Mouse (Mus musculus) CD8-positive naive resting alpha-beta T cell, adult 2 months (primary cell): ENCODE data around the gene Rtf2.
A peak's percentile ranks its signal among the peaks of the same experiment; 100 is the strongest.

Experiments
- DNase-seq, 2 experiments: peaks; one replicate each; pipeline ENCODE4 v3.0.0; 2022; ENCODE audit warnings: low read depth in 2 of 2, low spot score in 2 of 2

The Rtf2 gene

DNA sequence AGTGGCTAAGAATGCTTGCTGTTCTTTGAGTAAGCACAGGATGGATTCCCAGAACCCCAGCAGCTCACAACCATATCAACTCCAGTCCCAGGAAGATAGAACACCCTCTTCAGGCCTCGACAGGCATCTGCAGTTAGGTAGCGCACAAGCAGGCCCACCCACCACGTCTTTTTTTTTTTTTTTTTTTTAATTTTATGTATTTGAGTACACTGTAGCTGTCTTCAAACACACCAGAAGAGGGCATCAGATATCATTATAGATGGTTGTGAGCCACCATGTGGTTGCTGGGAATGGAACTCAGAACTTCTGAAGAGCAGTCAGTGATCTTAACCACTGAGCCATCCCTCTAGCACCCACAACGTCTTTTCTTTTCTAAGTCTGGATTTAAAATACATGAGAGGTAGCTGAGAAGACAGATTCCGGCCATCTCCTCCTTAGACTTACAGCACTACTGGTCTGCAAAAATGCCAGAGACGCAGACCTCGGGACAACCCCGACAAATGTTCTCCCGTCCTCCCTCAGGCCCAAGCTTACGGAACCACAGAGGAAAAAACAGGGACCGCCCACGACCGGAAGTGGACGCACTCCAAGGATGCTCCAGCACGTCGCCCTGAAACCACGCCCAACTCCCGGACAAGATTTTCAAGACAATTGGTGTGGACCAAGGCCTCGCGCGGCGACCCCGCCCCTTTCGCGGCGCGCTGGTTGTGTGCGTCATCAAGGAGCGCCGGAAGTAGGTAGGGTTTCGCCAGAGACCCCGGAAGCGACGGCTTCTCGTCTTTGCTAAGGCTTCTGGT lies at the start of gene Rtf2:
Gene Rtf2, plus strand, starts transcription at position 714 of the 797 bp plus-strand sequence.
- DNase-seq, result peak; percentile 97 to 99

DNA sequence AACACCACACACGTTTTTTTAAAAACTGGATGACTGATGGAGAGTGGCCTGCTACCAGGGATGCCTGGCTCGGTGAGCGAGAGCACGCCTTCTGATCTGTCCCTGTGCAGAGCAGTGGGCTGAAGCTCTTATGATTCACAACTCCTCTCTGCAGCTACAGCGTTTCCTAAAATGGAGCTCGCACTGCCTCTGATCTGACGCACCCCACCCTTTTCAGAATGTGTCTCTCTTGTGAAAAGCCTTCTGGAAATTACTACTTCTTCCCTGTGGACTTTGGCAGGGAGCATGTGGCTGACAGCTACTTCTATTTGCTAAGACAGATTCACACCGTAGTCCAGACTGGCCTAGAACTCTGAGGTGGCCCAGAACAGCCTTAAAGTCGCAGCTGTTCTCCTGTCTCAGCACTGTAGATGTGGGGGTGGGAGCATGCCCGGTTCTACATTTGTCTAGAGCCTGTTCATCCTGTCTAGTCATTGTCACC lies 48.3 kb upstream of the Rtf2 start:
- no peak for DNase-seq

DNA sequence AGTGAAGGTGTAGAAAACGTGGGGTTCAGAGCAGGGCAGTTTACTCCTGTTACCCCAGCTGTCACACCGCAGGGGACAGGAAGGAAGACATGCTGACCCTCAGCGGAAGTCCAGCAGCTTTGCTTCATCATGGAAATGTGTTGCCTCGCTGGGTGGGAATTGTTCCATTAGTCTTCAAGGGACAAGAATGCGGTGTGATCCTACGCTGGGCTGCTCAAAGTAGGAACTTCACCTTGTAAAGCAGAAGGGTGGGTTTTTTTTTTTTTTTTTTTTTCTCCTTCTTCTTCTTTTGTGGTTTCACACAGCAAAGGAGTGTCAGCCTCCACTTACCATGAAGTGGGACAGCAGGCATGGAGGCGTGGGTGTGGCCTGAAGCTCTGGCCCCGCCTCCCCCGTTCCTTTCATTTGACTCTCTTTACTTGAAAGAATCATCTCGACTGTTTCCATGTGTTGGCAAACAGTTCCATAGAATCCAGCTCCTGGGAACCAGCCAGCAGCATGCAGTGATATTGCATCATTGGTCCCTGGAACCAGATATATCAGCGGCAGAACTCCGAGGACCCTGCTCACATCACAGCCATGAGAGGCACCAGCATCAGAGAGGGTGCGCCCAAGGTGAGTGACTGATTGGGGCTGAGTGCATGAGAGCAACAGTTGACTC lies 46.8 kb upstream of the Rtf2 start, which contains the start of gene Cass4:
Gene Cass4, plus strand, starts transcription at position 404 of the 661 bp plus-strand sequence.
- DNase-seq, result peak in 1 of 2 experiments; percentile 36

- no peak for DNase-seq
These were observed 46.3 kb upstream of the Rtf2 start for GRCm38 (mm10) chr2:172394052-172394392.

DNA sequence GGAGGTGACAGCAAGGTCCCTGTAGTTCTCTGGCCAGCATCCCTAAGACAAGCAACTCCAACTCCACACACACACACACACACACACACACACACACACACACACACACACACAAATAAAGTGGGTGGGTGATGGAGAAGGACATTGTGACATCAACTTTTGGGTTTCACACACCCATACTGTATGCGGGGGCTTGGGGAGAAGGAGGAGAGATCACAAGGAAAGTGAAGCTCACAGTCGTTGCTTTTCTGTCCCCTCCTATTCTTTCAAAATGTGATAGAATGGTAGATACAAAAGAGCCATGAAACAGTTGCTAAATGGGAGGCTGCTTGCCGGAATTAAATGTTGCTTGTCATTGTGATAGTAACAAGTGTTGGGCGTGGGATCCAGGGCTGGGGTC lies 45.7 kb upstream of the Rtf2 start:
- DNase-seq, result no peak

DNA sequence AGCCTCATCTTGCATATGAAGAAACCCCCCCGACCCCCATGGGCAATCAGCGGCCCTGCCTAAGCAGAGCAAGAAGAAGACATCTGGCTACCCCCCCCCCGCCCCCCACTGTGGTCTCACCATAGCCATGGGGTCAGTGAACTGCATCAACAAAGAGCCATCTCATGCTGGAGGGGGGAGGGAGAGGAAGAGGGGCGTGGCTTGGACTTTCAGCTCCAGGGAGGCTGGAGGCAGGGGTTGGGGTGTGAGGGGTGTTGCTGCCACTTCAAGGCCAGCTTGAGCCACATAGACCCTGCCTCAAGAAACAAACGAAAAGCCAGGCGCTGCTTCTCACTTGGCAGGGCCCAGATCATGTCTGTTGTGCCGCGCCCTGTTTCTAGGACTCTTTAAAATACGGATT lies 44.4 kb upstream of the Rtf2 start:
- no peak for DNase-seq

DNA sequence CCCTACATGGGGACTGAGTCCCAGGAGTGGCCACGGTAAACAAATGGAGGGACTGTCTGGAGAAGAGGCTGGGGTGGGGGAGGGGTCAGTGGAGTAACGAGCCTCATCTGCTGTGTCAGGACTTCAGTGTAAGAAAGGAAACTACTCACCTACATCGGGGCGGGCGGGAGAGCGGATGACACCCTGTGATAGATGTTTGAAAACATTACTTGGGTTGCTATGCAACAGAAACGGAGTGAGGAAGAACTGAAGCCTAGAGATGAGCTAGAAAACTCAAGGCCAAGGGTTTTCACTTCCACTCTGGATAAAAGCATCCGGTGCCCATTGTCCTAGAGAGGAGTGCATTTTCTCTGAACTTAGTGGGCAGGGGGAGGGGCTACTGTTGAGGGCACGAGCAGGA lies 40.5 kb upstream of the Rtf2 start:
- DNase-seq, result peak; percentile 25 to 37

DNA sequence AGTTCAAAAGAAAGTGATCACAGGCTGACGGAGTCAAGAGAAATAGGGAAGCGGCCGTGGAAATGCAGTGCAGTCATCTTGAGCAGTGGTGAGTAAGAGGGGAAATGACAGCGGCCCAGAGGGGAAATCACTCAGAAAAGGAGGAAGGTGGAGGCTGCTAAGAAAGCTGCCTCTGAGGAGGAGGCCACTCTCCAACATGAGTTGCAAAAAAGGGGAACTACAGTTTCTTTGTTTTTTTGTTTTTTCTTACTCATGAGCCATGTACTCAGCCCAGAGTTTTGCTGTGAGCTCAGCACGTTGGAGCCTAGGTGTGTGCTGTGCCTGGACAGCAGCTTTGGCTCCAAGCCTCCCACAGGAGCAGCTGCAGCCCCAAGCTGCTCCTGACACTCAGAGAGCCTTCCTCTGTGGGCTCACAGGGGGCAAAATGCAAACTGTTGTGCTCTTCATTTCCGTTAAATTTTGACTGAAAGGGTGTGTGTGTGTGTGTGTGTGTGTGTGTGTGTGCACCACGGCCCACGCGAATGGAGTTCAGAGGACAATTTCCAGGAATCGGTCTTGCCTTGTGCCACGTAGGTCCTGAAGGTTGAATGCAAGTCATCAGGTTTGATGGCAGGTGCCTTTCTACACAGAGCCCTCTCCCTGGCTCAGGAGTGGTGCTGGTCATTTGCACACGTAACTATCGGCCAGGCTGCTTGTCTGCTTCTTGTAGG lies 39.1 kb upstream of the Rtf2 start:
- peak; percentile 6 to 21 for DNase-seq

GRCm38 (mm10) chr2:172404239-172404638 lies 36.1 kb upstream of the Rtf2 start:
- no peak for DNase-seq

DNA sequence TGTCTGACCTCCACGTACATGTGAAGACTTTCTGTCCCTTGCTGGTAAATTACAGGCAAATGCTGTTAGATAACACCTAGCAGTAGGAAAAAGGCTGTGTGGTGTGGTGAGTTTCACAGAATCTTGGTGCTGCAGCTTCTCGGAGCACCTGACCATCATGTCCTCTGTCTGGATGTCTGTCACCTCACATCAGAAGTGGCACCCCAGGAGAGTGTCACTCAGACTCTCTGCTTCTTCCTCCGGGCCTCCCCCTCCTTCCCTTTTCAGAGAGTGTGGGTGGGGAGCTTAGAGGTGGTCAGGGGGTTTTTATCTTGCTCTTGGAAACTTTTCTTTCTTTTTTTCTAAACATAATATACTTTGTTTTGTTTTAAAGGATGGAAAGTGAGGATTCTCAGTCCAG lies 35.3 kb upstream of the Rtf2 start:
- no peak for DNase-seq

- no peak for DNase-seq
These were observed 34.2 kb upstream of the Rtf2 start for GRCm38 (mm10) chr2:172406173-172406572.

DNA sequence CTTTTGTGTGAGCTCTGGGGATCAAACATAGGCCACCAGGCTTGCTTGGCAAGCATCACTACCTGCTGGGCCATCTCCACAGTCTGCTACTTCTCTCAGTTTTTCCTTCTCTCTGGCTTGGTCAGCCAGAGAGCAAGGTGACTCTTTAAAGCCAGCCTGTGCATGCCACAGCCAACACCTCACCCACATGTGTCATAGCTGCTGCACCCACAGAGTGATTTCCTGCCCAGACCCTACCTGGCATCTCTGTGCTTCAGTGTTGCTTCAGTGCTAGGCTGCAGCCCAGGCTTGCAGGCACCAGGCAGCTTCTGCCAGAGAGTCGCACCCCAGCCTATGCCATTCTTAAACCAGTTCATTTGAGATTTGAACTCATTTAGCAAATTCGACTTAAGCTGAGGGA lies 32.9 kb upstream of the Rtf2 start:
- no peak for DNase-seq

DNA sequence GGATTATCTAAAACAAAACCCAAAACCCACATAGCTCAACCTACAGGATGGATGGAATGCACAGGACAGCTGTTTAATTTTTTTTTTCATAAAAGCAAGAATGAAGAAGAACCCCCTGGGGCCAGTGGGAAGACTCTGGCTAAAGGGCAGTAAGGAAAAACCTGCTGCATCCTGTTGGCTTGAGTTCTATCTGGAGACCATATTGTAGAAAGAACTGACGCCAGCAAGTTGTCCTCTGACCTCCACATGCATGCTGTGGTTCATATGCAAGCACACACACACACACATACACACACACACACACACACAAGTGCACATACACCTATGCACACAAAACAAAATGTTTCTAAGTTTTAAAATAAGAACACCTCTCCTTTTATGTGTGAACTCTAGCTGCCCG lies 29.7 kb upstream of the Rtf2 start:
- DNase-seq, result no peak

DNA sequence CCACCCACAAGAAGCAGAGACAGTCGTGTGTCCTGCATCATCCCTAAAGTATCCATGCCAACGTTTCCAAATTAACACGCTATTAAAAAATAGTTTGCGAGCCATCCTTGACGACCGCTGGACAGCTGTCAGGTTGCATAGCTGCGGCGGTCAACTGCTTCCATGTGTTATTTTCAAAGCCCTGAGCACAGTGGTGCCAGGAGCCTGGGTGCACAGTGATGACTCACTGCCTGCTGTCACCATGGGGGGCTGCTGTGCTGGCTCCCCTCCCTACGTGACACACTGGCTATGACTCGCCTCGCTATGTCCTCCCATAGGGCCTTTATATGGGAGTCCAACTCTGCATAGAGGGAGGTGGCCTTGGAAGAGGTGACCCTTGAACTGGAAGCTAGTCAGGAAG lies 29.3 kb upstream of the Rtf2 start:
- no peak for DNase-seq

GRCm38 (mm10) chr2:172412454-172412853 lies 27.9 kb upstream of the Rtf2 start:
- DNase-seq, result no peak

GRCm38 (mm10) chr2:172413273-172413672 lies 27.1 kb upstream of the Rtf2 start:
- DNase-seq, result no peak

- DNase-seq, result no peak
These were observed 26.5 kb upstream of the Rtf2 start for GRCm38 (mm10) chr2:172413894-172414293.

GRCm38 (mm10) chr2:172416218-172416617 lies 24.1 kb upstream of the Rtf2 start:
- DNase-seq, result no peak

DNA sequence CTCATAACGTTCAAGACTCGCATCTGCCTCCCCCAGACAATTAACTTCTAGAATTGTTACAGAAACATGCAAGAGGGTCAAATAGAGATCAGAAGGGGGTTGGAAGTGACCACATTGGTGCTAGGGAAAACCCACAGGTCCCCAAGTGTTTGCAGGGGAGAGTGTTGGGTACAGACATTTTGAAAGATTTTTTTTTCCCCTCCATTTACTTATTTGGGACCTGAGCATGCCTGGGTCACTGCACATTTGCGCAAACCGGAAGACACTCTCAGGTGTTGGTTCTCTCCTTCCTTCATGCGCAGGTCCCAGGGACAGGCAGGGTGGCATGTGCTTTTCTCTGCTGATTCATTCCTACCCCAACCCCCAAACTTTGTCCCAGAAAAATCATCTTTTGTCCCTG lies 23.5 kb upstream of the Rtf2 start:
- no peak for DNase-seq

DNA sequence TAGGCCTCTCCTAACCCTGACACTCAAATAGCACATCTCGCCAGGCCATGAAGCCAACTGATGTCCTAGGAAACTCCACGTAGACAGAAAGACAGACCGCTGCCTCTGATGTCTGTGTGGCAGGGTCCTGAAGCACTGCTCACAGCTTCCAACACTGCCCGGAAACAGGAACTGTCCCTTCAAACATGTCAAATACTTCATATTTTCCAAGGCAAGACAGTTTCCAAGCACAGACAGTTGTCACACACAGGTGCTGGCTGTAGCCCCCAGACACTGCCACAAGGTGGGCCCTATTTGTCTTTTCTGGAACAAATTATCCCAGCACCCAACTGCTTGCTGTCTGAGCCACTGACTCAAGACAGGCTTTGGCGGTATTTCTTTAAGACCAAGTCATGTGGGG lies 22.1 kb upstream of the Rtf2 start:
- DNase-seq, result no peak

DNA sequence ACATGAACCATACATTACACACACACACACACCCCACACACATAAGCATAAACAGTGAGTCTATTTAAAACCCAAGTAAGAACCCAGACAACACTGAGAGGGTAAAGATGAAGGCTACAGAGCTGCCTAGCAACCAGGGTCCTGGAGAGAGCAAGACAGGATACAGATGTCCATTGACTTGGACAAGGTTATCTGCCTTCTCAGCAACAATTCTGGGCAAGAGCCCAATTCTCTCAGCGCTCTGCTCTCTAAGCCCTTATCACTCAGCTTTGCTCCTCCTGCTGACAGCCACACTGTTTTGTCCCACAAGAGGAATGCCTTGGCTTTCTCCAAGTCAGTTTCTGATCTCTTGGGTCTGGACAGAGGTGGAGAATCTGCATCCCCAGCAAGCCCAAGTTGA lies 9.7 kb upstream of the Rtf2 start:
- no peak for DNase-seq

DNA sequence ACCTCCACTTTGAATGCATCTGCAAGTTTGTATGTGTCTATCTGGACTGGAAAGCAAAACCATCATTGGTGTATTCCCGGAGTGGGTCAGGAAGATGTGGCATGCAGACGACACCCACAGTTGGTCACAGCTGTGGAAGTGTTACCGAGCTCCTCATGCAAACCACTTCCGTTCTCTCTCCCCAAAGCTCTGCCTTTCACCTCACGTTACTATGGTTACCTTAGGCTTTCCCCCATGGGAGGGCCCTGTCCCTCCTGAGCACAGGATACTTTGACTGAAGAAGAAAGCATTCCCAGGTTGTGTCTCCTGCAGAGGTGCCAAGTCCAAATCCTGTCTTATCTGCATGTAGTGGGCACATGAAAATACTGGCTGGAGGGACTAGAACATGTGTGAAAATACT lies 6.6 kb upstream of the Rtf2 start:
- peak; percentile 31 to 60 for DNase-seq
